Mouse (Mus musculus) left cerebral cortex, adult 11 months (tissue): ENCODE measurements around the gene Stard13.

Source experiments
- DNase-seq: peaks from one replicate; pipeline ENCODE4 v3.0.0; 2022; ENCODE audit warnings: low spot score

Gene Stard13

DNA sequence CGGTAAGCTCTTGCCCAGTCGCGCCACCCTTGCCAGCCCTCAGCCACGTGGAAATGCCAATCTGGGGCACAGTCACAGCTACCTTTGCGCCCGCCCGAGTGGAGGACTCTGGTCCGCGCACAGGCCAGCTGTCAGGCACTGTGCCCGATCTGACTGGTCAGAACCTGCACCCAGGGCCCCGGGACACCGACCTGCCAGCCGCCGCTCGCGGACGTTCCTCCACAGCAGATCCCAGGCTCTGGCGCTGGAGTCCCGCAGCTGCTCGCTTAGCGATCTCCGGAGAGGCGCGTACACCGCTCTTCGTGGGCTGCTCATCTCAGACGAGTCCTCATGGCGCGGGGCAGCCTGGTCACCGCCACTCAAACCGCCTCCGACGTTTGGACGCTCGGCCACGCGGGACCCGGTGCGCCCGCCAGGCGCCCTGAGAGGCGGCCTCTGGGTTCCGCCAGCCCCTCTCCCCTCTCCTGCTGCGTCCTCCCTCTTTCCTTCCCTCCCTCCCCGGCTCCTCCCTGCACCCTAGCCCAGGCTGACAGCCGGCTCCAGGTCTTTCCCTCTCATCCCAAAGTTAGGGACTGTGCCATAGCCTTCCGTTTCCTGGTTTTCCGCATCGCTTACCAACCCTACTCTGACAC is at the start of gene Stard13:
Gene Stard13 (minus strand): TSS at position 437 of the 632 bp plus-strand sequence.
- DNase-seq: no peak

DNA sequence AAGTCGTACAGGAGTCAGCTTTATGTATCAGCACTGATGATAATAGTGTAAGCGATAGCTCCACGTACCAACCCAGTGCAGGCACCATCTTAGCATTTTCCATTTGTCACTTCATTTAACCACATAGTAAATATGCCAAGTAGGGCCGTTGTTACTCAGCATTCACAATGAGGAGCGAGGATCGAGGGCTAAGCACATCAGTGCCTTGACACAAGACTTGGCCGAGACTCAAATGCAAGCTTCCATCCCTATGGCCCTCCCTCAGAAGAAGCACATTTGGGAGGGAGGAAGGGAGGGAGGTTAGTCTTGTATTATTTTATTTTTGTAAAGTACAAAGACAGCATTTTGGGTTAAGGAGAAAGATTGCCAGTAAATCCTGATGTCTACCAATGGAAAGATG is 45.9 kb upstream of the Stard13 start:
- no peak for DNase-seq

DNA sequence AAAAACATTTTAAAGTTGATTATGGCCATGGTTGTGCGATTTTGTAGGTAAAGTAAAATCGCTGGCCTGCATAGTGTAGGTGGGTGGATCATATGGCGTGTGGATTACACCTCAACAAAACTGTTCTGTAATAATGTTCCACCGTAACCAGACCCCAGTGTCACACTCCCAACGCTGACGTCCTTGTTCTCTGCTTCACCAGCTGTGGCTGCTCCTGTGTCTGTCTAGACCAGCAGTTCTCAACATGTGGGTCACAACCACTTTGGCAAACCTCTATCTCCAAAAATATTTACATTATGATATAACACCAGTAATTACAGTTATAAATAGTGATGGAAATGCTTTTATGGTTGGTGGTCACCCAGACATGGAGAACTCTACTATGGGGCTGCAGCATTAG is 44.3 kb upstream of the Stard13 start:
- no peak for DNase-seq

DNA sequence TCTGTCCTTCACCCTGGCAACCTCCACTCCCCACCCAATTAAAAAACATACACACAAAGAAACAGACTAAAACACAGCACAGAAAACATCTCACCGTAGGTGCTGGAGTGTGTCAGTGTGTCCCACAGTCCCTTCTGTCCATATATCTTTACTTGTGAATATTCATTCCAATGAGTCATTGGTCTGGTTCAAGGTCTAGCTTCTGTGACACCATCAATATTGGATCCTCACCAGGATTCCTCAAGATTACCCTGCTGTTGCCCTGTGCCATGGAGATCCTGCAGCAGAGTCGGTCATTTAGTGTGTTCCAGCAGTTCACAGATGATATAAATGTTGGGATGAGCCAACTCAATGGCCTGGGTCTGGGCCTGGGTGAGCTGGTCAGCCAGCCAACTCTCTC is 42.4 kb upstream of the Stard13 start:
- DNase-seq: no peak

DNA sequence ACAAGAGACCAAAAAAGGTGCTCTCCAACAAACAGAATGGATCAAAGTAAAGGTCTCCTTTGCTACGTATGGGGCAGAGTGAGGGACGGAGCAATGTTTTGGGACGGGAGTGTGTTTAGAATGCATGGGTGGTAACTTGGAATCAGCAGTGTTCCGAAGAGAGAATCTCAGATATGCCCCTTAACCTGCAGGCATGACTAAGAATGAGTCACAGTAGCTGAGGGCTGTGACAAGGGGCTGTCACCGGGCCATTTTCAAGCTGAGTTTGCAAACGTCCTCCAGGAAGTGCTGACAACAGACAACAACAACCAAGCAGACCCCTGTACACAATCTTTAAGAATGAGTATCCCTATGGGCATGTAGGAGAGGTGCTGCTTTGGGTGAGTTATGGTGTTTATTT is 40.6 kb upstream of the Stard13 start:
- DNase-seq: no peak

DNA sequence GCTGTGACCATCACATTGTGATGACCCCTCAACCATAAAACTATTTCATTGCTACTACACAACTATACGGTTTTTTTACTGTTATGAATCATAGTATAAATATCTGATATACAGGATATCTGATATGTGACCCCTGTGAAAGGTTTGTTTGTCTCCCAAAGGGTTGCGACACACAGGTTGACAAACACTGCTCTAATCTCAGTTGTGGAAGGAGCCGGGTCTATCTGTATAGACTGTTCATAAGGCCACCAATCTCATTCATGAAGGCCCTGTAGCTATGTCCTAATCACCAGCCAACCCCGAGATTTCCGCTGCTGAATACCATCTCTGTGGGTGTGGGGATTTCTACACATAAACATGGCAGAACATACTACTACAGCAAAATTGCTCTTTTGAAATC is 37.2 kb upstream of the Stard13 start:
- DNase-seq: no peak

DNA sequence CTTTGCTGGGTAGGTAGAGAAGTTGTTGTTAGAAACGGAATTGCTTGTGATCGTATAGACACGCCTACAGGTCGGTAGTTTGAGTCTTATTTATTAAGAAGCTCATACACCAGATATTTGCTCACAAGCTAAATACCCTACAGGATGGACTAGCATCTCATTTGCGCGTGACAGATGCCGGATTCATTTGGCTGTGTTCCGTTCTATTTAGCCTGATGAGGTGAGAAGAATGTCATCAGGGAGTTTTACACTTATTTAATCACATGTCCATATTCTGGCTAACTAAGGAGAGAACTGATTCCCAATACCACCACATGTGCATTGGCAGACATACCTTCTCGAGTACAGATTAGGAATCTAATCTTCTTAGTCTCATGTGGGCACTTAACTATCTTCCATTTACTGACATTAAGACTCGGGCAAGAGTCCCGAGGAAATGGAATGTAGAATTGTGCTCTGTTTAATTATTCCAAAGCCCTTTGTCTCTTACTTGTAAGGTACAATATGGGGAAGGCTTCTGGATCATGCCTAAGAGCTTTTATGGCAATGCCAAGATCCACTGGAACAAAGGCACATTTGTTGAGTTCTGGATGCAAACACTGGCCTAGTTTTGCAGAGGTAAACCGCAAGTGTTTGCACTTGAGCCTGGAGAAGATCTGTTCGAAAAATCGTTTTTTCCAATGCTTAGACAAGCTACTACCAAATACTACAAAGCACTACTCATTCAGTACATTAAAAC is 33.4 kb upstream of the Stard13 start:
- no peak for DNase-seq

DNA sequence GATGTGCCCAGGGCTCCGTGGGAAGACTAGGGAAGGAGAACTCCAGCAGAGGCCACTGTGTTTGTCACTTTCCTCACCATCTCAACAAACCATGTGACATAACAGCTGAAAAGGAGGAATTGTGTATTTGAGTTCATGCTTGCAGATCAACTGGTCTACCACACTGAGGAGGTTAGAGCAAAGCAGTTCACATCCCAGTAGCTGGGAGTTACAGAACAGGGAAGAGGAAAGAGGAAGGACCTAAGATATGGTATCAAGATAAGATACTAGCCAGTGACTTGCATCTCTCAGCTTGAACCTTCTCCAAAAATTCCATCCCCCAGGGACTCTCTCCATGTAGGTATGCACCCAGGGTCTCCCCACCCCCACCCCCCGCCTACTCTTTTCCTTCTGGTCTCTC is 27.9 kb upstream of the Stard13 start:
- DNase-seq: no peak

DNA sequence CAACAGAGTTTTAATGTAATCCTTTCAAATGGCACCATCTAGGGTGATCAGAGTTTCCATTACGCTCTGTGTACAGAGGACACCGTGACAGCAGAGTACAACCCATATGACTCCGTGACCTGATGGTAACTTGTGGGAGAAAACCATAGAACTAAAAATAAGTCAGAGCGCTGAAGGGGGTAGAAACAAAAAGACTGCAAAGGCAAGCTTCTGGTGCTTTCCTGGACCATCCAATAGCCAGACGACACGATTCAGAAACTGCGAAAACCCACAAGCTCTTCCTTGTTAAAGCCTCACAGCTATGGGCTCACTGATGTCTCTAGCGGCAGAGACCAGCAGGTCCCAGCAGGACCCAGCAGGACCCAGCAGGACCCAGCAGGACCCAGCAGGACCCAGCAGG is 18.6 kb upstream of the Stard13 start:
- no peak for DNase-seq

DNA sequence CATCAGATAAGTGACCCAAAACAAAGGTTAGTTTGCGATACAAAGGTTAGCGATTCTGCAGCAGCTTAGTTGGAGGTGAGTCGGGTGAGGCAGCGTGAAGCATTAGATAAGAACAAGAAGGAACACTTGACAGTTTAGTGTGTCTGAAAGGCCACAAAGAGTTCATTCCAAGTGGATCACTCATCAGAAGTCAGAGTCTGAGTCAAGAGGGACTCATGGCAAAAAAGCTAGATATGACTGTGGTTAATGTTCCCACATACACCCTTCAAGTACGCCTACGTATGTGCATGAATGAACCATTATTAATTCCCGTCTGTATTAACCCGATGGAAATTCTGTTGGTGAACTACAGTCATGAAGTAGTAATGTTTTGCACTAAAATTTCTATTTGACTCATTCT is 18.0 kb upstream of the Stard13 start:
- DNase-seq: no peak

DNA sequence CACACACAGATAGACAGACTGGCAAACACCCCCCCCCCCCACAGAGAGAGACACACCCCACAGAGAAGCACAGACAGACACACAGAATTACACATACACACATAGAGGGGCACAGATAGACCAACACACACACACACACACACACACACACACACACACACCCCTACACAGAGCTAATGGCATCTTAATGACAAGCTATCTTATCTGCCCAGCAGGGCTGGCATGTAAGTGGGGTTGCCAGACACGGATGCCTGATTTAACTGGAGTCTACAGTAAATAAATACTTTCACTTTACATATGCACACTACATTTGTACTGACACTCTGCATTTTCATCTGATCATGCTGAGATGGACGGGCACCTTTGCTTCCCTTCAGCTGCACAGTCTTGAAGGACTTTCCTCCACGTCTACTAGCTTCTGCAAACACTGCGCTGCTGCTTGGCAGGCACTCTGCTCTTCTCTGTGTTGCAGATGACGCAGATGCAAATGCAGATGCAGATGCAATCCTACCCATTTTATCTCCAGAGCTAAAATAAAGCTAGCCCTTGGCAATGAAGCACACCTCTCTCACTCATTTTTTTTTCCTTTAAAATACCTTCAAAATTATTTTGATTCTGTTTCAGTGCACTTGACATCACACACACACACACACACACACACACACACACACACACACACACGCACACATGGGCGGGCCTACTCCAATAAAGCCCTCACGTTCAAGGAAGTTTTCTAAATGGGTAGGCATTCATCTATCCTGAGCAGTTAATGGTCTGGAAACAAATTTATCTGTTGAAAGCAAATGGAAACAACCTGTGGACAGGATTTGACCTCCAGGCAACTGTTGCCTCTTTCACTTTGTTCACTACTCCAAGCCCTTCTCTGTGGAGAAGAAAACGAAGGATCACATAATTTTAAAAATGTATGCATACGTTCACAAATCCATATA is 15.3 kb upstream of the Stard13 start:
- DNase-seq: no peak

DNA sequence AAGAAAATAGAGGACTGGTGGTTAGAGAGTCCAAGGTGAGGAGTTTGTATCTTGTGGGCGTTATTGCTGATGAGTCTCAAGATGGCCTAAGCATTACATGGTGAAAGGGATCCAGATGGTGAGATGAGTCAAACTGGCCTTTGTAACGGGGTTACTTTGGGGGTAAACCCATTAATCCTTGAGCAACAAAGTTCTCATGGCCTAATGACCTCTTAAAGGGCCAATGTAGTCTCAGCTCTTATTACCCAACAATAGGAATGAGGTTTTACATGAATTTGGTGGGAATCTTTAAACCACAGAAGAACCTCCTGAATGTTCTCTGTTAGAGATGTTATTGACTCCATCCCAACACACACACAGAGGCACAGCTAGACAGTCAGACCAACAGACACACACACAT is 14.4 kb upstream of the Stard13 start:
- DNase-seq: no peak

DNA sequence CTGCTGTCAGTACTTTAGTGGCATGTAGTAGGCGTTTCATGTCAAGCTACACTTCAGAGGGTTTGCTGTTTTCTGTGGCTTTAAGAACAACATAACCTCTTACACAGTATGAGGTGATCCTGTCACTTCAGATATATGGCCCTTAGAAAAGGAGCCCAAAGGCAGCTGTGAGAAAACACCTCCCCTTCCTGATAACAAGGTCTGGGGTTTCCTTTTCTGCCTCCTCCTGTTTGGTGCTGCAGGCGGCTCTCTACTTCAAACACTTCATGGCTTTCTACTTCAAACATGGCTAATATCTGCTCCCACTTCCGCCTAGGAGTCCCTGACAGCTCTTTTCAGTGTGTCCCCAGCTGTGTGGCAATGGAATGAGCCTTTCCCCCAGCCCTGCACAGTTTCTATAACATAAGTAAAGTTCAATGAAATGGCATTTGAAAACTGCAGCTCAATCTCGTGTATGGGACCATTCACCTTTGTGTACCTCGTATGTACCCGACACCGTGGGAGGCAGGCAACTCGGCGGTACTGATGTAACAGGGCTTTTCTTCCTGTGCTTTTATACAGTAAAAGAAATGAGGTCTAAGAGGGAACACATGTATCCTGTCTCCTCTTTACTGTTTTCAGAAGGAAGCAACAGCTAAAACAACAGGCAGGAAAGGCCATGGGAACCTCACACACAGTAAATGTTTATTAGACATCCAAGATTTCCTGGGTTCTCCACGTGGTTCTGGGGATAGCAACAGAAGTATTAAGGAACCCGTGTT is 13.7 kb upstream of the Stard13 start:
- no peak for DNase-seq

DNA sequence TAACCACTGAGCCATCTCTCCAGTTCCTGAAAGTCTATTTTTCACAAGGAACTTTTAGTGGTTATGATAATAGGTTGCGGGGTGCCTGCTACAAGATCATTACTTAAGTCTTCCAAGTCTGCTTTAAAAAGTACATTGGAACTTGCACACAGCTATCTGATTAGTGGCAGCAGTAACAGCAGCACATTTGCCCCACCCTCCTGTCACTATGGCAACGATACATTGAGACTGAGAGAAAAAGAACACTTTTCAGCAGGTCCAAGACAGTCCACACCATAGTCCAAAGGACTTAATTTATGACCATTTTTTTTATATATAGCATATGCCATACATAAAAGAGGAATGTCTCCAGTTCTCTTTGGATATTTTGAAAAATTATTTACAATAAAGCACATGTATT is 12.7 kb upstream of the Stard13 start:
- DNase-seq: no peak

DNA sequence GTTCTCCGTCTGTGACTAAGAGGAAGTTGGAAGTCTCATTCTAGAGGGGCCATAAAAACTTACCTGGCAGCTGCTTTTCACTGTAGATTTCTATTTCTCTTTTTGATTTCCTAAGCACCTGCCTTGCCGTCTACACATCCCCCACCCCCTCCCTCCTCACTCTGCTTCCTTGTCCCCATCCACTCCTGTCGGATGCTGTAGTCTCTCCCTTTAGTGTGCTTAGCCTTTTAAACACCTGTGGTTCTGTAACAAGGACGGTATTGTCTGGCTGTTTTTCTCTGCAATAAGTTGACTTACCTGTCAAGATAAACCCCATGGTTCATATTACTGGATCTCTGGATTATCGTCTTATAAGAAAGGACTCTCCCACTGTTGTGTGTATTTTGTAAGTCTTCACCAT is 11.9 kb upstream of the Stard13 start:
- no peak for DNase-seq

DNA sequence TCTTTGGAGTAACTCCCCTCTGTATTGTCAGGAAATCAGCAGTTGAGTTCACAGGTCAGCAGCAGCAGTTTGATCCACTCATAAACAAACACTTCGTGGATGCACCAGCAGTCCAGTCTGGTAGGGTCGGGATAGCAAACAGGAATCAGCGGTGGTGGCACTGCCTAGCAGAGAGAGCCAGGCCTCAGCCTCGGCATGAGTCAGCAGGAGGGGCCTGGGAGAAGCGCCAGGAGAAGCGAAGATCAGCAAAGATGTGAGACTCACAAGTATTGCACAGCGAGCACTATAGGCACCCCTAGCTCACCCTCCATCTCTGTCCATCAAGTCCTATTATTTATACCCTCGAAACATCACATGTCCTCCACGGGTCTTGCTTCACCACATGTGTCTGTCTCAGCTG is 5.1 kb upstream of the Stard13 start:
- no peak for DNase-seq

DNA sequence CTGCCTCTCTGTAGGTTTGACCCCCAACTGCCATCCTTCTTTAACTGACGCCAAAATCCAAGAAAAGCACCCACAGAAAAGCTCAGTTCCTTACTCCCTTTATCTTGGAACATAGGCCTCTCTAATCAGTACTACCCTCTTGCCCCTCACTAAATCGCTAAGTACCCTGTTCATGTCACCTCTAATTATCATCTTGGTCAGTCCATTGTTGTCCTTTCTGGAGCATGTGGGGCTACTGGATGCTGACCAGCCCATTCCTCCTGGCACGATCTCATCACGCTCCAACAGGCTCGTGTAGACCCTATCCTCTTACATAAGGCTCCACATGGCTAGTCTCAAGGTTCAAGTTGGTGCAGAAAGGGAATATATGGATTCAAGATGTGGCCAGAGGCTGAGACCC is 2.8 kb upstream of the Stard13 start:
- no peak for DNase-seq

DNA sequence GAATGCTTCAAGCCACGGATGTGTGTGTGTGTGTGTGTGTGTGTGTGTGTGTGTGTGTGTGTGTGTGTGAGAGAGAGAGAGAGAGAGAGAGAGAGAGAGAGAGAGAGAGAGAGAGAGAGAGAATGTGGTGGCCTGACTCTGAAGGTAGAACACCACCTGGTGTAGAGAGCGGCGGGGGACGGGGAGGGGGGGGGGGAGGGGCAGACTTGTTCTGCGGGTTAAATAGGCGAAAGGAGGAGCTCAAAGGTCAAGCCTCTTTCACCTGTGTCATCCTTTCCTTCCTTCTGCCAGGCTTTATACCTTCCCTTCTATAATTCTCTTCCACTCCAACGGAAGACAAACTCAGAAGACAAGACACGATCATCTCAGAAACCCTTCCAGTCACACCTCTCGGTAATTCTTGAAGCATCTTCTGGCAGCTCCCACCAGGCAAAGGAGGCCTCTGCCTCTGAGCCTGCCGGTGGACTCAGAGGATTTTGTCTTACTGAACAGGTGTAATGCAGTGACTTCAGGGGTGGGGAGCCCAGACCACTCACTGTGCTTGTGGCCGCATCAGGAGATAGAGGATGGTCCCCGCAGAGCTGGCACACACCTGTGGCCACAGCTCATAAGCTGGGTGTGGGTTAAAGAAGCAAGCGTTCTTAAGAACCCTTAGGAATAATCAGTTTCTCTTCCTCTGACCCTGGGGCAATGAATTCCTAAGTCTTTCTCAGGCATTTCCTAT is 898 bp downstream of the Stard13 start:
- no peak for DNase-seq

DNA sequence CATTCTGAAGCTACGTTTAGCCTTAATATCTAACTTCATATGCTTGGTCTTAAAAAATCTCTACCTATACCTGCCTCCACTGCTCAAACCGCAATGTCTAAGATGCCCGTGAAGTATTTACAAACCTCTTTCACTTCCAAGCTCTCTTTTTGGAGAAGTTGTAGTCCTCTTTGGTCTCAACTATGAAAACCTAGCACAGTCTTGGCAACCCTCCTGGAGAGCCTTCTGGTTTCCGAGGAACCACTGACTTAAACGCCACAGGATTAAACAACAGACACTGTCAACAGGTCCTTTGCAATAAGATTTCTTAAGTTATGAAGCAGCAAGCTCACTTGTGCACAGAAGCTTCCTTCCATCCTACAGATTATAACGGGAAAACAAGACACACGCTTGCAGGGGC is 1.8 kb downstream of the Stard13 start:
- no peak for DNase-seq

DNA sequence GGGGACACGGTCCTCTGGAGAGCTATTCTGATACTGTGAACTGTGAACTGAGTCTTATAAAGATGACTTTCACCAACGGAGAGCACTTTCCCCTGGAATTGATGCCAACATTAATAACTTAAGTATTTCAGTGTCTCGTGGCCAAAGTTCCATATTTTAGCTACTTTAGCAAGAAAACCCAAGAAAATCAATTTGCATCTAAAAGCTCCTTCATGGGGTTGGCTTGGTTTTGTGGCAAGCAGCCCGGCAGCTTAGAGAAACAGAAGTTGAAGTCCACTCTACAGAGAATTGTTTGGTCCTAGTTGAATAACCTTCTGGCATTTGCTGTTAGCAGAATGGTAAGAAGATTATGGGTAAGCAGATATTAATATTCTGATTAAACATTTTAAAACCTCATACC is 2.2 kb downstream of the Stard13 start:
- DNase-seq: no peak

DNA sequence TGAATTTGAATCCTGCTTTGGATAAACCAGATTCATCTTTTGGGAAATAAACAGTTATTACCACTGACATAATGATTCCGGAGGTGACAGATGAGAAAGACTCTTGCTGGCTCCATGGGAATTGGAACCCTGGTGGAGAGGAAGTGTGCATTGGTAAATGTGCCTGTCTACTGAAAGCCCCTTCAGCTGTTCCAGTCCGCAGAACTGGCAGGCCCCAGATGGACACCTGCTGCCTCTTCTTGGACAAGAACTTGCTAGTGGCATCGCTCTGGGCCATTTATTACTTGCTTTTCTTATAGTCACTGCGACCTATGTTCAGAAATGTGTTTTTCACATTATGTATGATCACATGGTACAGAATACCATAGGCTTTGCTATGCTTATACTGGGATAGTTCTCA is 3.2 kb downstream of the Stard13 start:
- no peak for DNase-seq
